Mouse (Mus musculus): ENCODE data around the gene Cacna1e. TPM values are rescaled to one million over a fixed set of nuclear protein-coding genes. Genes with fewer than 3 reads are reported as not detected.

Cacna1e gene
- polyA plus RNA-seq, 1 experiment from 2014 or later, result 1.8 TPM

- Histone ChIP-seq H3K36me3 (no peaks in the 10 kb centered on the region), H3K9me3 (no peaks in the 10 kb centered on the region), H3K4me1 (no peaks in the 10 kb centered on the region; the same call in 1 of the 2 replicates), H3K4me3 (no peak overlapping the region), H3K4me2 (no peak overlapping the region), H3K27ac (no peak overlapping the region), H3K27me3 (no peaks in the 10 kb centered on the region), H3K9ac (no peak overlapping the region)
- WGBS, result 53% methylated on average over 4 of the region's 4 CpGs
- no peak for ATAC-seq (ENCODE audit: insufficient number of reproducible peaks, insufficient read depth, low FRiP score, low TSS enrichment, low read depth)
These were observed 108.0 kb downstream of the Cacna1e start for GRCm38 (mm10) chr1:154776344-154776743.

- H3K9me3 ChIP-seq, result no peaks in the 10 kb centered on the region
- H3K4me2 ChIP-seq, result no peak overlapping the region
- peaks cover 3% of the 10 kb centered on the region; the same call in 1 of the 2 replicates for H3K4me1 ChIP-seq
- ATAC-seq (ENCODE audit: insufficient number of reproducible peaks, insufficient read depth, low FRiP score, low TSS enrichment, low read depth), result no peak
- 87% methylated on average over 3 of the region's 3 CpGs for WGBS
- no peak overlapping the region for H3K4me3 ChIP-seq
- H3K9ac ChIP-seq, result no peak overlapping the region
- no peak overlapping the region for H3K27ac ChIP-seq
- H3K27me3 ChIP-seq, result no peaks in the 10 kb centered on the region
- no peaks in the 10 kb centered on the region for H3K36me3 ChIP-seq
These were observed 109.8 kb downstream of the Cacna1e start for GRCm38 (mm10) chr1:154774468-154774867.

GRCm38 (mm10) chr1:154771111-154771510 lies 113.2 kb downstream of the Cacna1e start:
- Histone ChIP-seq H3K9me3 (no peaks in the 10 kb centered on the region), H3K4me2 (no peak overlapping the region), H3K4me1 (peaks cover 3% of the 10 kb centered on the region; the same call in 1 of the 2 replicates), H3K36me3 (no peaks in the 10 kb centered on the region), H3K9ac (no peak overlapping the region), H3K27ac (no peak overlapping the region), H3K4me3 (no peak overlapping the region), H3K27me3 (no peaks in the 10 kb centered on the region)
- ATAC-seq (ENCODE audit: insufficient number of reproducible peaks, insufficient read depth, low FRiP score, low TSS enrichment, low read depth), result no peak

- ATAC-seq (ENCODE audit: insufficient number of reproducible peaks, insufficient read depth, low FRiP score, low TSS enrichment, low read depth), result no peak
- Histone ChIP-seq H3K27me3 (no peaks in the 10 kb centered on the region), H3K9ac (no peak overlapping the region), H3K9me3 (no peaks in the 10 kb centered on the region), H3K4me1 (peaks cover 3% of the 10 kb centered on the region; the same call in 1 of the 2 replicates), H3K4me2 (no peak overlapping the region), H3K27ac (no peak overlapping the region), H3K36me3 (no peaks in the 10 kb centered on the region), H3K4me3 (no peak overlapping the region)
- WGBS, result 33% methylated on average over 3 of the region's 3 CpGs
These were observed 113.8 kb downstream of the Cacna1e start for GRCm38 (mm10) chr1:154770542-154770941.

GRCm38 (mm10) chr1:154763132-154763531 lies 121.2 kb downstream of the Cacna1e start:
- H3K4me3 ChIP-seq, result no peak overlapping the region
- WGBS, result 67% methylated on average over 4 of the region's 4 CpGs
- no peak for ATAC-seq (ENCODE audit: insufficient number of reproducible peaks, insufficient read depth, low FRiP score, low TSS enrichment, low read depth)
- H3K4me2 ChIP-seq, result no peak overlapping the region
- no peak overlapping the region for H3K27ac ChIP-seq
- H3K4me1 ChIP-seq, result no peaks in the 10 kb centered on the region
- H3K9ac ChIP-seq, result no peak overlapping the region
- no peaks in the 10 kb centered on the region for H3K36me3 ChIP-seq
- no peaks in the 10 kb centered on the region for H3K9me3 ChIP-seq
- no peaks in the 10 kb centered on the region for H3K27me3 ChIP-seq

- 79% methylated on average over 2 of the region's 2 CpGs for WGBS
These were observed 132.2 kb downstream of the Cacna1e start for GRCm38 (mm10) chr1:154752081-154752480.

GRCm38 (mm10) chr1:154748531-154748930 lies 135.8 kb downstream of the Cacna1e start:
- Histone ChIP-seq H3K4me3 (no peak overlapping the region), H3K9me3 (no peaks in the 10 kb centered on the region)

More at GRCm38 (mm10) chr1:154752081-154752480, 132.2 kb downstream of the Cacna1e start:
- H3K4me1 ChIP-seq, result no peaks in the 10 kb centered on the region
- H3K9ac ChIP-seq, result no peak overlapping the region
- no peaks in the 10 kb centered on the region for H3K9me3 ChIP-seq
- no peak for ATAC-seq (ENCODE audit: insufficient number of reproducible peaks, insufficient read depth, low FRiP score, low TSS enrichment, low read depth)
- no peaks in the 10 kb centered on the region for H3K27me3 ChIP-seq
- H3K4me3 ChIP-seq, result no peak overlapping the region
- no peaks in the 10 kb centered on the region for H3K36me3 ChIP-seq
- H3K27ac ChIP-seq, result no peak overlapping the region
- H3K4me2 ChIP-seq, result no peak overlapping the region

GRCm38 (mm10) chr1:154745241-154745640 lies 139.1 kb downstream of the Cacna1e start:
- H3K4me1 ChIP-seq, result no peaks in the 10 kb centered on the region
- no peaks in the 10 kb centered on the region for H3K36me3 ChIP-seq
- no peak overlapping the region for H3K9ac ChIP-seq
- H3K27ac ChIP-seq, result no peak overlapping the region
- 88% methylated on average over 6 of the region's 6 CpGs for WGBS
- no peaks in the 10 kb centered on the region for H3K27me3 ChIP-seq
- H3K9me3 ChIP-seq, result no peaks in the 10 kb centered on the region
- H3K4me2 ChIP-seq, result no peak overlapping the region
- H3K4me3 ChIP-seq, result no peak overlapping the region
- ATAC-seq (ENCODE audit: insufficient number of reproducible peaks, insufficient read depth, low FRiP score, low TSS enrichment, low read depth), result no peak

More at GRCm38 (mm10) chr1:154748531-154748930, 135.8 kb downstream of the Cacna1e start:
- Histone ChIP-seq H3K9ac (no peak overlapping the region), H3K4me1 (no peaks in the 10 kb centered on the region), H3K36me3 (no peaks in the 10 kb centered on the region), H3K27ac (no peak overlapping the region), H3K27me3 (no peaks in the 10 kb centered on the region), H3K4me2 (no peak overlapping the region)
- no peak for ATAC-seq (ENCODE audit: insufficient number of reproducible peaks, insufficient read depth, low FRiP score, low TSS enrichment, low read depth)
- whole genome bisulfite sequencing, result 69% methylated on average over 3 of the region's 3 CpGs

- Histone ChIP-seq H3K4me3 (no peak overlapping the region), H3K27me3 (peaks cover 57% of the 10 kb centered on the region), H3K36me3 (no peaks in the 10 kb centered on the region), H3K4me2 (no peak overlapping the region), H3K27ac (no peak overlapping the region), H3K9me3 (no peaks in the 10 kb centered on the region), H3K9ac (no peak overlapping the region), H3K4me1 (peaks cover 16% of the 10 kb centered on the region)
- 65% methylated on average over 7 of the region's 7 CpGs for WGBS
- no peak for ATAC-seq (ENCODE audit: insufficient number of reproducible peaks, insufficient read depth, low FRiP score, low TSS enrichment, low read depth)
These were observed 153.8 kb downstream of the Cacna1e start for GRCm38 (mm10) chr1:154730411-154730961.

GRCm38 (mm10) chr1:154729269-154729980 lies 154.9 kb downstream of the Cacna1e start:
- peaks cover 17% of the 10 kb centered on the region for H3K4me1 ChIP-seq
- no peaks in the 10 kb centered on the region for H3K9me3 ChIP-seq
- no peak for ATAC-seq (ENCODE audit: insufficient number of reproducible peaks, insufficient read depth, low FRiP score, low TSS enrichment, low read depth)
- peaks cover 67% of the 10 kb centered on the region for H3K27me3 ChIP-seq
- no peaks in the 10 kb centered on the region for H3K36me3 ChIP-seq
- 61% methylated on average over 6 of the region's 6 CpGs for WGBS
- H3K27ac ChIP-seq, result no peak overlapping the region
- H3K9ac ChIP-seq, result no peak overlapping the region
- no peak overlapping the region for H3K4me3 ChIP-seq
- no peak overlapping the region for H3K4me2 ChIP-seq

GRCm38 (mm10) chr1:154728682-154729081 lies 155.6 kb downstream of the Cacna1e start:
- no peak for ATAC-seq (ENCODE audit: insufficient number of reproducible peaks, insufficient read depth, low FRiP score, low TSS enrichment, low read depth)
- no peak overlapping the region for H3K27ac ChIP-seq
- no peak overlapping the region for H3K4me3 ChIP-seq
- H3K9me3 ChIP-seq, result no peaks in the 10 kb centered on the region
- H3K4me1 ChIP-seq, result peaks cover 22% of the 10 kb centered on the region
- peaks cover 75% of the 10 kb centered on the region for H3K27me3 ChIP-seq
- H3K36me3 ChIP-seq, result no peaks in the 10 kb centered on the region
- no peak overlapping the region for H3K9ac ChIP-seq
- WGBS, result 41% methylated on average over 5 of the region's 5 CpGs
- no peak overlapping the region for H3K4me2 ChIP-seq

GRCm38 (mm10) chr1:154727696-154728095 lies 156.6 kb downstream of the Cacna1e start:
- Histone ChIP-seq H3K9me3 (no peaks in the 10 kb centered on the region), H3K4me1 (peaks cover 30% of the 10 kb centered on the region), H3K4me2 (no peak overlapping the region), H3K9ac (no peak overlapping the region), H3K27ac (no peak overlapping the region), H3K4me3 (no peak overlapping the region), H3K36me3 (no peaks in the 10 kb centered on the region), H3K27me3 (peaks cover 84% of the 10 kb centered on the region)
- 83% methylated on average over 8 of the region's 8 CpGs for WGBS
- no peak for ATAC-seq (ENCODE audit: insufficient number of reproducible peaks, insufficient read depth, low FRiP score, low TSS enrichment, low read depth)

Data from embryonic facial prominence, embryonic 13.5 days (tissue).